Mouse (Mus musculus) bone marrow macrophage, adult 2 months (primary cell): ENCODE results near the gene Sesn2. TPM values are rescaled to one million over a fixed set of nuclear protein-coding genes. Genes with fewer than 3 reads are reported as not detected.
"Not testable (repeated sequence)": the region's sequence is repeated elsewhere in the genome, so short reads cannot be mapped to it uniquely, and the experiment has no call there.

Experiments
- H3K27ac ChIP-seq: 2 replicates; pipeline ENCODE4 v1.5.1; 2012; ENCODE audit warnings: low read depth, low read length; ENCODE audit not compliant: insufficient read depth
- H3K4me1 ChIP-seq: 2 replicates; pipeline ENCODE4 v1.6.1; 2012; ENCODE audit warnings: low read length; ENCODE audit not compliant: control insufficient read depth, insufficient read depth
- H3K4me3 ChIP-seq: 2 replicates; pipeline ENCODE4 v1.5.1; 2012; ENCODE audit warnings: mild to moderate bottlenecking, low read length, moderate library complexity; ENCODE audit not compliant: insufficient read depth
- CTCF ChIP-seq: IDR thresholded peaks from 2 replicates; pipeline ENCODE4 v1.5.1; 2012; ENCODE audit warnings: low read depth, mild to moderate bottlenecking, low read length, moderate library complexity
- POLR2A ChIP-seq: IDR thresholded peaks from 2 replicates; pipeline ENCODE4 v1.6.1; 2012; ENCODE audit warnings: mild to moderate bottlenecking, low read depth, low read length, borderline replicate concordance
- polyA plus RNA-seq: library from polyadenylated mRNA; stranded (reverse); fragments of >200 nt; gene quantifications from 2 replicates; pipeline ENCODE4 v1.2.4, GENCODE M21; 2012; ENCODE audit not compliant: missing spikeins, insufficient read depth, insufficient read length

The Sesn2 gene
- 12.8 and 13.8 TPM in 2 replicates for polyA plus RNA-seq

DNA sequence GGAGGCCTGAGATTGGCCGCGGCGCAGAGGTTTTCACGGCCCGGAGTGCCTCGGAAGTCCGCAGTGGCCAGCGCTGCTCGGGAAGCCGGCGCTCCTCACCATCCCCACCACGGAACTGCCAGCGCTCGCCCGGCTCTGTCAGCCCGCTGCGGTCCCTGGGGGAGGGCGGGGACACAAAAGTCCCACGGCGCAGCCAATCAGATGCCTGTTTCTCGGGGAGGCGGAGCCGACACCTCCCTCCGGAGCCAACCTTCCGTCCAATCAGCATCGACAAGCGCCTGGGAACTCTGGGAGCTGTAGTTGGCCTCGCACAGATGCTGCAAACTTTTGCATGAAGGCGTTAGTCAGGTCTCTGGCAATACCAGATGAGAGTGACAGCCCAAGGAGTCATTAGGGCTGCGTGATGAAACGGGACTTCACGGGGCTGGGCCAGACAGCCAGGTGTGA, at the start of gene Sesn2:
Gene Sesn2 (minus strand): TSS at position 150 of the 447 bp plus-strand sequence.
- Histone ChIP-seq H3K4me3 (peak within 1 kb of the TSS; percentile 86), H3K4me1 (peaks cover 43% of the 10 kb centered on the region), H3K27ac (peak within 1 kb of the TSS; percentile 52)
- TF ChIP-seq CTCF = no peak
- peak; percentile 80; the same call in 1 of the 2 replicates for TF ChIP-seq POLR2A

DNA sequence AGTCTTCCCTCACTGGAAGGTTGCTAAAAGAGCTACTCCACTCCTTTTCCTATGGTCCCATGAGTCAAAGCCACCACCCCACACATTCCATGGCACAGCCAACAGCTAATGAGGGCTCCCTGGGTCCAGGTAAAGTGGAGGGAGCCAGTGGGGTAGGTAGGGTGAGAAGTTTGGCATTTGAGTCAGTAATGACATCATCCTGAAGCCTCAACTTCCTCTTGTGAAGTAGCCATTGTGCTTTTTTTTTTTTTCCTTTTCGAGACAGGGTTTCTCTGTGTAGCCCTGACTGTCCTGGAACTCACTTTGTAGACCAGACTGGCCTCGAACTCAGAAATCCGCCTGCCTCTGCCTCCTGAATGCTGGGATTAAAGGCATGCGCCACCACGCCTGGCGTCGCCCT, 45.2 kb upstream of the Sesn2 start:
- Histone ChIP-seq H3K4me1 (peaks cover 44% of the 10 kb centered on the region), H3K27ac (peak overlapping the region; percentile 20)
- not testable (repeated sequence) for H3K4me3 ChIP-seq

DNA sequence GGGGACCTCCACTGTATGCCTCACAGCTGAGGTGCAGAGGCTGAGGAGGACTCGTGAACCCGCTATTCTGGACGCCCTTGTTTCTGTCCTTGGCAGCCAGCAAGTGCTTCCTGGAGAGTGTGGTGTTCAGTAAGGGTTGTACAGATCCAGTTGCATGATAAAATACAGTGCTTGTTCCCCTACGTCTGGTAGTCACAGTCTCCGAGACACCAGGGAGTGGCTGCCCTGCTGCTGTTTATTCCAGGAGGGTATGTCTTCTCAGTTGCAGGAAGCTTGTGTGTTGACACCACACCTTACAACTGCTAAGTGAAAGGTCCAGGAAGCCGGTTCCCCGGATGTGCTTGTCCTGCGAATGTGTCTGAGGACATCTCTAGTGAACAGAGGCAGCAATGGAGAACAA, 44.4 kb upstream of the Sesn2 start:
- Histone ChIP-seq H3K27ac (peak overlapping the region; percentile 20), H3K4me3 (no peak overlapping the region), H3K4me1 (peaks cover 47% of the 10 kb centered on the region)
- no peak for TF ChIP-seq CTCF

DNA sequence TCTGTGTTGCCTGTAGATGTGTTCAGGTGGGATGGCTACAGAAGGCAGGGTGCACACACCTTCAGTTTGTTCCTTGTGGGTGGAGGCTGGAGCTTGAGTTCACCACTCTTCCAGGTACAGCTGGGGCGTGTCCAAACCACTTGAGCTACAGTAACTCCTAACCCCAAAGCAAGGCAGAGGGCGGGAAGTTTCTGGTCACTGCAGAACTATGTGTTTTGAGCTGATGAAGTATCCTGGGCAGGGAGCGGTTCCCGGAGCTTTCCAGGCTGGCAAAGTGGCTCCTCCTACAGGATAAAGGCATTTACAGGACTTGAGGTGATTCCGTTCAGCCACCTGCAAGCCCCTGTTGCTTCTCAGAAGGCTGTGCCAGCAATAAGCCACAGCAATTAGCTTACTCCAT, 43.9 kb upstream of the Sesn2 start:
- no peak for TF ChIP-seq CTCF
- no peak for TF ChIP-seq POLR2A
- 0 out of 2 replicates have a peak overlapping the region, but pooled peaks have one; percentile 20 for H3K27ac ChIP-seq
- no peak overlapping the region for H3K4me3 ChIP-seq
- peaks cover 47% of the 10 kb centered on the region for H3K4me1 ChIP-seq

DNA sequence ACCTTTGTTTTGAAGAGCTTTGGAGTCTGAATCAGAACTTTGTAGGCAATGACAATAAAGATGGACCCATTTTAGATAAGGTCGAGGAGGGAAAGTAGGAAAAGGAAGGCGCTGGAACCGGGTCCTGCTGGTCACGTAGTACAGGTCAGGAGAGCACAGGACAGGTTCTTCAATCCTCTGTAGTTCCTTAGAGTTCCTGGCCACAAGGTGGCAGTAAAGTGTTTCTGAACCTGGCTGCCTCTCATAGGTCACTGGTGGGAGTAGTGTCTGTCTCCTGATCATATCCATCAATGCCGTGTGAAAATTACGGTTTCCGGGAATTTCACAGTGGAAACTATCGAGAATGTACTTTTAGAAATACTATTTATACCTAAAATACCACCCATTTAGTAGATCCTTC, 35.5 kb upstream of the Sesn2 start:
- Histone ChIP-seq H3K4me3 (no peak overlapping the region), H3K4me1 (peaks cover 18% of the 10 kb centered on the region), H3K27ac (no peak overlapping the region)
- TF ChIP-seq CTCF = peak; percentile 25; the same call in 1 of the 2 replicates
- TF ChIP-seq POLR2A = no peak

DNA sequence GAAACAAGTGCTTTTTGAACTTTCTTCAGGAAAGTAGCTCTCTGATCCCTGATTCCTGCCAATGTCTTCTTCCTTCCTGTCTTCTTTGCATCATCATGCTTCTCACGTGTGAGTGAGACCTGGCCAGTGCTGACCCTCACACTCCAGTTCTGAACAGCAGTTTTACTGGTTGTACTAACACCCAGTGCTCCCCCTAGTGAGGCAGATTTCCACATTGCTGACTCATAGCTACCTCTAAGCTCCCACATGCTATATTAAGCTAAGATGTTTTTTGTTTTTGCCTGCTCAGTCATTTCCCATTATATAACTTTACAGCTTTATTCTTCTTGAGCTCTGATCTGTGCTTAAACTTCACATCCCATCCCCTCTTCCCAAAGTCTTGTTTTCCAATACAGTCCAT, 32.4 kb upstream of the Sesn2 start:
- TF ChIP-seq CTCF (no peak), POLR2A (no peak)
- H3K4me3 ChIP-seq = no peak overlapping the region
- H3K4me1 ChIP-seq = peaks cover 13% of the 10 kb centered on the region
- 0 out of 2 replicates have a peak overlapping the region, but pooled peaks have one; percentile 3 for H3K27ac ChIP-seq

DNA sequence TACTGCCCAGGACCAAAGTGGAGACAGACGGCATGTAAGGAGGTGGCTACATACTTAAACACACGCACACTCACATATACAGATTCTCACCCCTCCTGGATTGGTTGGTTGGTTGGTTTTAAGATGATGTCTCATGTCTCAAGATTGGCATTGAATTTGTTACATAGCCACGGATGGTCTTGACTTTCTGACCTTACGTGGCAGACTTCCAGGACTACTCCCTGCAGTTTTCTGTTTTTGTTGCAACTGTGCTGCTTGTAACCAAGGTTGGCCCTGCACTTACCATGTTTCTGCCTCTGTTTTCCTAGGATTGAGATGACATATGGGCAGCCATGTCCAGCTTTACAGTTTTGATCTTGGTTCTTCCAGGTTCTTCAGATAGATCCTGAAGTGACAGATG, 31.1 kb upstream of the Sesn2 start:
- TF ChIP-seq POLR2A = no peak
- TF ChIP-seq CTCF = no peak
- Histone ChIP-seq H3K27ac (no peak overlapping the region), H3K4me3 (no peak overlapping the region), H3K4me1 (peaks cover 17% of the 10 kb centered on the region)

DNA sequence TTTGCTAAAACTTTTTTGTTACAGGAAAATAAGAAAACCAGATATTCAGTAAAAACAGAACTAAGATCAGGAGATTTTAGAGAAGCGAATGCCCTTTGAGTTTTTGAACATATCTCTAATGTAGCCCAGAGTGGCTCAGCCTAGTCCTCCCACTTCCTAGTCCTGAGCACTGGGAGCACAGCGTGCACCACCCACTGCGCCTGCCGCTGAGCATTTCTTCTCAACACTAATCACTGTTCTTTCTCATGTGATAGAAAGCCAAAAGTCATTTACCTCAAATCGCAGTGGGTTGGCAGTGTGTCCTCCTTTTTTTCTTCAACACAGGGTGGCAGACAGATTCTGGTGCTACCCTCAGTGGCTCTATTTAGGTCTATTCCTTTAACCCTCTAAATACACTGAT, 29.2 kb upstream of the Sesn2 start:
- TF ChIP-seq CTCF (no peak), POLR2A (no peak)
- peaks cover 23% of the 10 kb centered on the region for H3K4me1 ChIP-seq

DNA sequence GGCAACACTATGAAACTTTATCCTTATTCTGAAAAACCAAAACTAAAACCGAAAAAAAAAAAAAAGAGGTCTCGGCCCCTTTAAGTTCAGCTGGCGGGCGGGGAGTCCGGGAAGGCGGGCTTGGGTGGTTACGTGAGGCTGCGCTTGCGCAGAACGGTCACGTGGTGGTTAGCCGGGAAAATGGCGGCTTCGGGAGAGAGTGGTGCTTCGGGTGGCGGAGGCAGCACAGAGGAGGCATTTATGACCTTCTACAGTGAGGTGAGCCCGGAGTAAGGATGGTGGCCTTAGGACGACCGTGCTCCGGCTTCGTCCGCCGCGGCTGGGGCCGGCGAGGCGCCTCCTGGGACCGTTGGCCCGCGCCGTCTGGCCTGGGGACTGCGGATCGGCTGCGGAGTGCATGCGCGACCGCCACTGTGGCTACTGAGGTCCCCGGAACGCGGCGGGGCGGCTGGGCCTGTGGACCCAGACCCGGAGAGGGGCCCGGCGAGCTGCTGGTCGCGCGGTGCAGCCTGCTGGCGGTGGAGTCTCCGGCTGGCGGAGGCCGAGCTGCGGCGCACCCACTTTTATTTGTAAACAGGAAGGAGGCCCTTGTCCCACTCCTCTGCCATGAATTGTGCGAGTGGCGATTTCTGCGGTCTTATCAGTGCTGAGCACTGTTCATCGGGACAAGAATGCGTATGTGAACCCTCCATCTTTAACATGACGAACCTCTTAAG, 25.3 kb upstream of the Sesn2 start, which contains the start of gene Dnajc8:
Gene Dnajc8 (plus strand): TSS at position 145 of the 716 bp plus-strand sequence.
- Histone ChIP-seq H3K4me3 (peak within 1 kb of the TSS; percentile 84), H3K27ac (peak within 1 kb of the TSS; percentile 65), H3K4me1 (peaks cover 26% of the 10 kb centered on the region)
- no peak for TF ChIP-seq POLR2A
- no peak for TF ChIP-seq CTCF

More for the DNA sequence above, 29.2 kb upstream of the Sesn2 start:
- no peak overlapping the region for H3K4me3 ChIP-seq
- no peak overlapping the region for H3K27ac ChIP-seq

DNA sequence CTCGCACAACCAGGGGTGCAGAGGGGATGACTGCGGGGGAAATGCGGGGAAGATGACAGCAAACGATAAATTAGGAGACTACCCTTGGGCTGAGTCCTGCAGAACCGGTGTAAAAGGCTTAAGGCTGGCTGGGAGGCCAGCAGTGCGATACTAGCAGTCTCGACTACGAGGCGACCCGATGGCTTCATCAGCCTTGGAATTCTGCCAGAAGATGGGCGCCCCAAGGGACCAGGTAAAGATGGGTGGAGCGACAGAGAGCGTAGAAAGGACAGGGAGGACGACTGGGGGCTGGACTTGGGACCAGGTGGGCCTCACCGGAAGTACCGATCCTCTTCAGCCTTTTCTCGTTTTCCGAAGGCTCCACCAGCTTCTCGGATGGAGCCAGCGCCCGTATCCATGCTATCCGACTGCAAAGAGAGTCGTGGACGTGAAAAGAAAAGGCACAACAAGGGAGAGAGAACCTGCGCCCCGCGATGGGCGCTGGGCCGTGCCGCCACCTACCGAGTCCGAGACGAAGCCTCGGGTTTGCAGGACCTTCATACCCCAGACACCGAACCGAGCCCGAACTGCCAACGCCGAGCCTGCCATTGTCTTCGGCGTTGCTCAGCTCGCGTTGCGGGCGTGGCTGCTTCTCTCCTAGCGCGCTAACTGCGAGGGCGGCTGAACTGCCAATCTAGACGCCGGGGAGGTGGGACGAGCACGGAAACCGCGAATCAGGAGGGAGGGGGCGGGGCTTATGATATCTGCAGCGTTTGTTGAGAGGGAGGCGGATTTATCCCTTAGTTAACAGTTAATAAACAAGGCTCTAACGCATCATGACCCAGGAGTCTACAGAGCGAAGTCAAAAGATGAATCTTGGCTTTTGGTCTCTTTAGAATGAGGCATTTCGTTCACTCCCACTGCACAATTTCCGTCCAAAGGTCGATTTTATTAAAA, 22.9 kb upstream of the Sesn2 start, which contains the start of gene Atpif1:
Gene Atpif1 (minus strand): TSS at position 679 of the 936 bp plus-strand sequence.
- TF ChIP-seq POLR2A (peak; percentile 39; the same call in 1 of the 2 replicates), CTCF (0 out of 2 replicates have a peak, but pooled peaks have one; percentile 7)
- peak within 1 kb of the TSS; percentile 78 for H3K4me3 ChIP-seq
- H3K27ac ChIP-seq = peak within 1 kb of the TSS; percentile 83
- H3K4me1 ChIP-seq = peaks cover 43% of the 10 kb centered on the region
